Mouse (Mus musculus) lung, embryonic 15.5 days (tissue): ENCODE measurements around the gene Efcab9. TPM values are rescaled to one million over a fixed set of nuclear protein-coding genes. Genes with fewer than 3 reads are reported as not detected.
A peak's percentile ranks its signal among the peaks of the same experiment; 100 is the strongest.

Experiments
- ATAC-seq: fragments of 200-750 bp; cut with Nextera tagmentation; 2 replicates; pipeline ENCODE4 v1.8.0; 2017; ENCODE audit warnings: moderate number of reproducible peaks, borderline replicate concordance; ENCODE audit not compliant: low FRiP score, low TSS enrichment; ENCODE audit errors: extremely low read depth
- H3K27ac ChIP-seq: fragments of 300-500 bp; sonication (generic); 2 replicates; pipeline ENCODE4 v1.5.1; 2015; ENCODE audit warnings: moderate library complexity, mild to moderate bottlenecking, inconsistent platforms
- H3K27me3 ChIP-seq: fragments of 300-500 bp; sonication (generic); 2 replicates; pipeline ENCODE4 v1.6.1; 2015; ENCODE audit warnings: inconsistent platforms
- H3K36me3 ChIP-seq: fragments of 300-500 bp; sonication (generic); 2 replicates; pipeline ENCODE4 v1.6.1; 2015; ENCODE audit warnings: inconsistent platforms
- H3K4me1 ChIP-seq: fragments of 300-500 bp; sonication (generic); 2 replicates; pipeline ENCODE4 v1.6.1; 2015; ENCODE audit warnings: inconsistent platforms
- H3K4me2 ChIP-seq: fragments of 300-500 bp; sonication (generic); 2 replicates; pipeline ENCODE4 v1.6.1; 2015; ENCODE audit warnings: inconsistent platforms, mild to moderate bottlenecking, moderate library complexity
- H3K4me3 ChIP-seq: fragments of 300-500 bp; sonication (generic); 2 replicates; pipeline ENCODE4 v1.5.1; 2015; ENCODE audit warnings: mild to moderate bottlenecking, inconsistent platforms
- H3K9ac ChIP-seq: fragments of 300-500 bp; sonication (generic); 2 replicates; pipeline ENCODE4 v1.6.1; 2015; ENCODE audit warnings: inconsistent platforms
- H3K9me3 ChIP-seq: fragments of 300-500 bp; sonication (generic); 2 replicates; pipeline ENCODE4 v1.6.1; 2016; ENCODE audit warnings: inconsistent platforms
- WGBS: fragments of 180-500 bp; shearing (Covaris S2); methylation state at CpG from one replicate; pipeline ENCODE4 v1.1.7; 2015; 5-methylcytosine and 5-hydroxymethylcytosine counted together
- polyA plus RNA-seq: library from polyadenylated mRNA; unstranded; fragments of >200 nt; fragmentation: Nextera tagmentation; extraction: Ambion mirVana; gene quantifications from 2 replicates; pipeline ENCODE4 v1.2.1, GENCODE M21; 2015

Efcab9 gene
- polyA plus RNA-seq, 1 experiment from 2014 or later: 0.81 TPM

- peak overlapping the region; percentile 31; the same call in 1 of the 2 replicates for H3K27ac ChIP-seq
- no peak overlapping the region for H3K4me3 ChIP-seq
- peaks cover 56% of the 10 kb centered on the region for H3K4me1 ChIP-seq
- H3K36me3 ChIP-seq: no peaks in the 10 kb centered on the region
- 54% methylated on average over 2 of the region's 3 CpGs for WGBS
- no peak for ATAC-seq
- H3K27me3 ChIP-seq: no peaks in the 10 kb centered on the region
- H3K4me2 ChIP-seq: no peak overlapping the region
- H3K9ac ChIP-seq: no peak overlapping the region
- no peaks in the 10 kb centered on the region for H3K9me3 ChIP-seq
These were observed 11.0 kb upstream of the Efcab9 start for GRCm38 (mm10) chr11:32542687-32543411.

- no peak overlapping the region for H3K9ac ChIP-seq
These were observed 10.3 kb upstream of the Efcab9 start for GRCm38 (mm10) chr11:32542181-32542580.

GRCm38 (mm10) chr11:32540463-32540862 is 8.6 kb upstream of the Efcab9 start:
- 74% methylated on average over 6 of the region's 6 CpGs for WGBS
- ATAC-seq: no peak

More at GRCm38 (mm10) chr11:32542181-32542580, 10.3 kb upstream of the Efcab9 start:
- Histone ChIP-seq H3K4me3 (no peak overlapping the region), H3K9me3 (no peaks in the 10 kb centered on the region), H3K27me3 (no peaks in the 10 kb centered on the region), H3K27ac (no peak overlapping the region), H3K36me3 (no peaks in the 10 kb centered on the region), H3K4me1 (peaks cover 49% of the 10 kb centered on the region), H3K4me2 (no peak overlapping the region)
- 90% methylated on average over 4 of the region's 4 CpGs for WGBS
- no peak for ATAC-seq

GRCm38 (mm10) chr11:32539717-32540116 is 7.8 kb upstream of the Efcab9 start:
- no peaks in the 10 kb centered on the region for H3K27me3 ChIP-seq
- no peak overlapping the region for H3K4me2 ChIP-seq
- WGBS: 62% methylated on average over 7 of the region's 7 CpGs
- H3K9me3 ChIP-seq: no peaks in the 10 kb centered on the region
- H3K4me1 ChIP-seq: peaks cover 36% of the 10 kb centered on the region
- H3K36me3 ChIP-seq: no peaks in the 10 kb centered on the region
- H3K4me3 ChIP-seq: no peak overlapping the region
- H3K9ac ChIP-seq: no peak overlapping the region
- no peak overlapping the region for H3K27ac ChIP-seq
- 0 out of 2 replicates have a peak, but pooled peaks have one; percentile 36 for ATAC-seq

More at GRCm38 (mm10) chr11:32540463-32540862, 8.6 kb upstream of the Efcab9 start:
- Histone ChIP-seq H3K9me3 (no peaks in the 10 kb centered on the region), H3K4me2 (no peak overlapping the region), H3K36me3 (no peaks in the 10 kb centered on the region), H3K9ac (no peak overlapping the region), H3K27ac (no peak overlapping the region), H3K27me3 (no peaks in the 10 kb centered on the region), H3K4me3 (no peak overlapping the region), H3K4me1 (peaks cover 36% of the 10 kb centered on the region)

GRCm38 (mm10) chr11:32538846-32539245 is 7.0 kb upstream of the Efcab9 start:
- Histone ChIP-seq H3K9ac (no peak overlapping the region), H3K27me3 (no peaks in the 10 kb centered on the region), H3K4me1 (peaks cover 33% of the 10 kb centered on the region), H3K27ac (peak overlapping the region; percentile 44; the same call in 1 of the 2 replicates), H3K4me2 (no peak overlapping the region), H3K36me3 (no peaks in the 10 kb centered on the region), H3K4me3 (no peak overlapping the region), H3K9me3 (no peaks in the 10 kb centered on the region)
- ATAC-seq: no peak
- 69% methylated on average over 4 of the region's 4 CpGs for WGBS

GRCm38 (mm10) chr11:32538435-32538834 is 6.6 kb upstream of the Efcab9 start:
- 63% methylated on average over 6 of the region's 6 CpGs for WGBS
- peak overlapping the region; percentile 44; the same call in 1 of the 2 replicates for H3K27ac ChIP-seq
- H3K9me3 ChIP-seq: no peaks in the 10 kb centered on the region
- H3K27me3 ChIP-seq: no peaks in the 10 kb centered on the region
- H3K4me2 ChIP-seq: no peak overlapping the region
- H3K9ac ChIP-seq: no peak overlapping the region
- no peaks in the 10 kb centered on the region for H3K36me3 ChIP-seq
- no peak overlapping the region for H3K4me3 ChIP-seq
- no peak for ATAC-seq
- H3K4me1 ChIP-seq: peaks cover 35% of the 10 kb centered on the region

- H3K36me3 ChIP-seq: no peaks in the 10 kb centered on the region
- WGBS: 58% methylated on average over 7 of the region's 7 CpGs
- H3K27ac ChIP-seq: no peak overlapping the region
- H3K27me3 ChIP-seq: no peaks in the 10 kb centered on the region
- ATAC-seq: no peak
- H3K4me1 ChIP-seq: peaks cover 33% of the 10 kb centered on the region
- H3K9me3 ChIP-seq: no peaks in the 10 kb centered on the region
- no peak overlapping the region for H3K4me3 ChIP-seq
- H3K4me2 ChIP-seq: no peak overlapping the region
- H3K9ac ChIP-seq: no peak overlapping the region
These were observed 5.1 kb upstream of the Efcab9 start for GRCm38 (mm10) chr11:32536954-32537353.

GRCm38 (mm10) chr11:32535646-32536045 is 3.8 kb upstream of the Efcab9 start:
- Histone ChIP-seq H3K36me3 (no peaks in the 10 kb centered on the region), H3K4me2 (no peak overlapping the region), H3K9me3 (no peaks in the 10 kb centered on the region), H3K27me3 (no peaks in the 10 kb centered on the region), H3K4me1 (peaks cover 34% of the 10 kb centered on the region), H3K9ac (no peak overlapping the region), H3K4me3 (no peak overlapping the region), H3K27ac (no peak overlapping the region)
- no peak for ATAC-seq
- 96% methylated on average over 4 of the region's 4 CpGs for WGBS

- Histone ChIP-seq H3K9ac (no peak overlapping the region), H3K4me1 (peaks cover 31% of the 10 kb centered on the region), H3K36me3 (no peaks in the 10 kb centered on the region), H3K27me3 (no peaks in the 10 kb centered on the region), H3K4me3 (0 out of 2 replicates have a peak overlapping the region, but pooled peaks have one; percentile 71), H3K27ac (no peak overlapping the region), H3K9me3 (no peaks in the 10 kb centered on the region), H3K4me2 (peak overlapping the region; percentile 99)
- WGBS: 66% methylated on average over 7 of the region's 7 CpGs
- ATAC-seq: no peak
These were observed 2.7 kb upstream of the Efcab9 start for GRCm38 (mm10) chr11:32534453-32535075.

GRCm38 (mm10) chr11:32533482-32534261 is 1.8 kb upstream of the Efcab9 start:
- no peaks in the 10 kb centered on the region for H3K9me3 ChIP-seq
- ATAC-seq: peak; percentile 23
- no peaks in the 10 kb centered on the region for H3K36me3 ChIP-seq
- H3K4me2 ChIP-seq: peak overlapping the region; percentile 99
- peak overlapping the region; percentile 71 for H3K4me3 ChIP-seq
- H3K27me3 ChIP-seq: no peaks in the 10 kb centered on the region
- H3K9ac ChIP-seq: peak overlapping the region; percentile 64
- under 1% methylated on average over 24 of the region's 24 CpGs for WGBS
- H3K27ac ChIP-seq: no peak overlapping the region
- H3K4me1 ChIP-seq: peaks cover 22% of the 10 kb centered on the region

GRCm38 (mm10) chr11:32532765-32533481 is 1.0 kb upstream of the Efcab9 start, which contains the start of gene Stk10:
Gene Stk10 (plus strand): TSS chr11:32533305.
- Histone ChIP-seq H3K9ac (peak within 1 kb of the TSS; percentile 64), H3K4me2 (peak within 1 kb of the TSS; percentile 99), H3K9me3 (no peaks in the 10 kb centered on the region), H3K27me3 (no peaks in the 10 kb centered on the region), H3K4me3 (peak within 1 kb of the TSS; percentile 71), H3K36me3 (no peaks in the 10 kb centered on the region), H3K4me1 (peaks cover 17% of the 10 kb centered on the region), H3K27ac (0 out of 2 replicates have a peak within 1 kb of the TSS, but pooled peaks have one; percentile 16)
- ATAC-seq: peak; percentile 94
- WGBS: 0% methylated on average over 61 of the region's 82 CpGs
